In genomic region chr15:100739442-100739841, GRCm38 (mm10) we compare ENCODE assay signal across 2 mouse cellular contexts.
TF ChIP-seq lines count a peak whose summit lies in the region.

No protein-coding gene starts in this region.

TF ChIP-seq in MEL, 35 proteins besides CTCF, POLR2A, EP300 and RAD21:
- TF ChIP-seq POLR2AphosphoS2 (IDR thresholded peaks at IDR 0.05; ENCODE audit: low read length) (no peak), USF1 (IDR thresholded peaks at IDR 0.05; ENCODE audit: low read depth, low read length) (peak; percentile 58), CHD2 (IDR thresholded peaks at IDR 0.05; ENCODE audit: low read length) (no peak), GATA1 (IDR thresholded peaks at IDR 0.05; ENCODE audit: low read depth, low read length) (no peak), MXI1 (IDR thresholded peaks at IDR 0.05; ENCODE audit: low read depth, low read length) (no peak)

TF ChIP-seq in myocyte, 11 proteins besides CTCF, POLR2A, EP300 and RAD21:
- TF ChIP-seq USF1 (IDR thresholded peaks at IDR 0.05; ENCODE audit: low read depth), result peak; percentile 37
- TF ChIP-seq CEBPB (IDR thresholded peaks at IDR 0.05; ENCODE audit: insufficient read depth, poor library complexity, severe bottlenecking), result no peak
- TF ChIP-seq TCF12 (IDR thresholded peaks at IDR 0.05; ENCODE audit: insufficient read depth, poor library complexity, severe bottlenecking), result no peak
- no peak for TF ChIP-seq TCF3 (IDR thresholded peaks at IDR 0.05; ENCODE audit: insufficient read length, low read depth)
- no peak for TF ChIP-seq MYOG (IDR thresholded peaks at IDR 0.05; ENCODE audit: control insufficient read depth in 1 of 3, insufficient read depth in 1 of 3, insufficient read length in 2 of 3, low read depth in 2 of 3)
- TF ChIP-seq MAX (IDR thresholded peaks at IDR 0.05; ENCODE audit: low read depth), result no peak
- no peak for TF ChIP-seq SRF (IDR thresholded peaks at IDR 0.05; ENCODE audit: control insufficient read depth, insufficient read length, low read depth)
